Mouse (Mus musculus): ENCODE results near the gene Cox10. TPM values are rescaled to one million over a fixed set of nuclear protein-coding genes. Genes with fewer than 3 reads are reported as not detected.

Cox10 gene
- total and polyA plus RNA-seq, 2 experiments from 2014 or later, result 14.3 to 31.0 TPM

DNA sequence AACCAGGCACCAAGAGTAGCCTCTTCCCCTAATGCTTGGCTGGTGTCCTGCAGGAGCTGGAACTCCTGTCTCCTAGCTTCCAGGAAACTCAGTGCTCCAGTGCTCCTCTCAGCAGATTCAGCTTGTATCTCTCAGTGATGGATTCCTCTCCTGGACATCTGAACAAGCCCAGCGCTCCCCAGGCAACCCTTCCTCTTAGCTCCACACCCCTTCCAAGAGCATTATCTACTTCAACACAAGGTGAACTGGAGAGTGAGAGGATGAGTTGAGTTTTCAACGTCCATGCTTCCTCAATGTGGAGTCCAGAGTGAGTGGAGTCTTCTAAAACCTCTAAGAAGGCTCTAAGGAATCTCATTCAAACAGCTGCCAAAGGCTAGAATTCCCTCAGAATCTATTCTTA is 76.6 kb downstream of the Cox10 start:
- ATAC-seq (no peak), DNase-seq (no peak)
- H3K27me3 ChIP-seq (ENCODE audit: insufficient read depth, low read length), result no peaks in the 10 kb centered on the region
- no peak for TF ChIP-seq CTCF (IDR thresholded peaks at IDR 0.05; ENCODE audit: low read depth)
- no peak overlapping the region for H3K9ac ChIP-seq
- no peaks in the 10 kb centered on the region for H3K36me3 ChIP-seq (ENCODE audit: insufficient read depth)
- no peak overlapping the region for H3K4me3 ChIP-seq (ENCODE audit: low read depth, low read length)
- no peak overlapping the region for H3K4me2 ChIP-seq (ENCODE audit: low read depth)
- 91% methylated on average over 2 of the region's 2 CpGs for WGBS
- no peaks in the 10 kb centered on the region for H3K9me3 ChIP-seq (ENCODE audit: low read length)
- H3K4me1 ChIP-seq (ENCODE audit: insufficient read depth), result no peaks in the 10 kb centered on the region
- H3K27ac ChIP-seq (ENCODE audit: low read depth, low read length), result no peak overlapping the region

DNA sequence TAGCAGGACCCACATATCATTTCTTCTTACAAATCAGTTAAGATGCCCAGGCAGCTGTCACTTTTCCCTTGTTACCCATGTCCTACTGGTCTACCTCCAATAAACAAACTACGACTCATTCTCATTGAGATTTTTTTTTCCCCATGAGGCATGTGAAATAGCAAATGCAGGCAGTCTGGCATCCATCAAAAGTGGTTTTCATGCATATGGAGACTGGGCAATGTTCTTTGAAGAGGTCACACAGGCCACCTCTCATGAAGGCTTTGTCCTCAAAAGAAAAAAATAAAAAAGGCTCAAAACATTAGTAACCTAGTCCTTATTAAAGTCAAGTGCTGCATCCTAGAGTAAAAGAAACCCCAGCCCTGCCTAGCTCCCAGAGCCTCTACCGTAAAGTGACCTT is 78.2 kb downstream of the Cox10 start:
- no peak overlapping the region for H3K4me2 ChIP-seq (ENCODE audit: low read depth)
- H3K27ac ChIP-seq (ENCODE audit: low read depth, low read length), result no peak overlapping the region
- no peak overlapping the region for H3K4me3 ChIP-seq (ENCODE audit: low read depth, low read length)
- ATAC-seq, result no peak
- no peak overlapping the region for H3K9ac ChIP-seq
- H3K36me3 ChIP-seq (ENCODE audit: insufficient read depth), result no peaks in the 10 kb centered on the region
- H3K27me3 ChIP-seq (ENCODE audit: insufficient read depth, low read length), result no peaks in the 10 kb centered on the region
- no peak for DNase-seq
- TF ChIP-seq CTCF (IDR thresholded peaks at IDR 0.05; ENCODE audit: low read depth), result no peak
- no peaks in the 10 kb centered on the region for H3K4me1 ChIP-seq (ENCODE audit: insufficient read depth)
- 88% methylated on average over 2 of the region's 2 CpGs for WGBS
- no peaks in the 10 kb centered on the region for H3K9me3 ChIP-seq (ENCODE audit: low read length)

DNA sequence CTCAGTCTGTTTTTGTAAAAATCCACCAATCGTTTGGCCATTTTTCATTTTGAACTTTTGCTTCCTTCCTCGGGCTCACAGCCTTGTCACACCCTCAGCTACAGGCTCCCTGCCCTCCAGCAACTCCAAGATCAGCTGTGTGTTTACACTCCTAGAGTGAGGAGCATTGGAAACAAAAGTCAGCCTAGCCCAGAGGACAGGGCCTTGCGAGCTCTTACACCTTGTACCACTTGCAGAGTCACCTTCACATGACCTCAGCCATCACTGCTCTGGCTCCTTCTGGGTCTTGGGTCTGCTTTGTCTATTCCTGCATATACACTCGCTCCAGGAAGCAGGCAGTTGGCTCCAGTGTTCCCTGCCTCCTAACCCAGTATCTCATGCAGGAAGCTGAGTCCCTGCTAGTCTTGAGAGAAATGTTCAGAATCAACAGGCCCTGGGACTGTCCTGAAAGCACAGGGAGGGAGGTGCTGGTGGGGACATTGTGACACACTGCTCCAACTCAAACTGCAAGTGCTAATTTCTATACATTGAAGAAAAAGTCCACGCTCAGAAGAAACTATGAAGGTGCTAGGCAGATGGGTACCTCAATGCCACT is 79.0 kb downstream of the Cox10 start:
- Histone ChIP-seq H3K27me3 (ENCODE audit: insufficient read depth, low read length) (no peaks in the 10 kb centered on the region), H3K4me2 (ENCODE audit: low read depth) (no peak overlapping the region), H3K4me3 (ENCODE audit: low read depth, low read length) (no peak overlapping the region), H3K27ac (ENCODE audit: low read depth, low read length) (no peak overlapping the region), H3K9ac (no peak overlapping the region), H3K36me3 (ENCODE audit: insufficient read depth) (no peaks in the 10 kb centered on the region), H3K9me3 (ENCODE audit: low read length) (no peaks in the 10 kb centered on the region), H3K4me1 (ENCODE audit: insufficient read depth) (no peaks in the 10 kb centered on the region)
- TF ChIP-seq CTCF (IDR thresholded peaks at IDR 0.05; ENCODE audit: low read depth), result no peak
- WGBS, result 73% methylated on average over 5 of the region's 5 CpGs
- ATAC-seq (no peak), DNase-seq (no peak)

DNA sequence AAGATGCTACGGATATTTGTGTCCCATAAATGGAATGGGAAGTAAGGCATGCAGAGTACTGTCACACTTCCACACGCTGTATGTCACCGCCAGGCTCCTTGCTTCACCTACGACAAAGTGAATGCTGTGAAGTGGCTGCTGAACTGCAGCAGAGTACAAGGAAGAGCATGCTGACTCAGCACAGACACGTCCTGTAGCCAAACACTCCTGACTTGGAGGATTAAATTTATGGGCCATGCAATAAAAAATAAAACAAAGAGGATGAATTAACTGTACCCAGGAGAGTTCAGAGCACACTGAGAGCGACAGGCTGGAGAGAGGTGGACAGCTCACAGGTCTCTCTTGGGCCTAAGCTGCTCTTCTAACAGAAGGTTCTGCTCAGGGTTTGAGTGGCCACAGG is 79.8 kb downstream of the Cox10 start:
- Histone ChIP-seq H3K4me3 (ENCODE audit: low read depth, low read length) (no peak overlapping the region), H3K36me3 (ENCODE audit: insufficient read depth) (no peaks in the 10 kb centered on the region), H3K4me2 (ENCODE audit: low read depth) (no peak overlapping the region), H3K27ac (ENCODE audit: low read depth, low read length) (no peak overlapping the region), H3K4me1 (ENCODE audit: insufficient read depth) (no peaks in the 10 kb centered on the region), H3K9me3 (ENCODE audit: low read length) (no peaks in the 10 kb centered on the region), H3K27me3 (ENCODE audit: insufficient read depth, low read length) (no peaks in the 10 kb centered on the region), H3K9ac (no peak overlapping the region)
- TF ChIP-seq CTCF (IDR thresholded peaks at IDR 0.05; ENCODE audit: low read depth), result no peak
- no peak for ATAC-seq
- DNase-seq, result no peak
- WGBS, result 87% methylated on average over 6 of the region's 6 CpGs

DNA sequence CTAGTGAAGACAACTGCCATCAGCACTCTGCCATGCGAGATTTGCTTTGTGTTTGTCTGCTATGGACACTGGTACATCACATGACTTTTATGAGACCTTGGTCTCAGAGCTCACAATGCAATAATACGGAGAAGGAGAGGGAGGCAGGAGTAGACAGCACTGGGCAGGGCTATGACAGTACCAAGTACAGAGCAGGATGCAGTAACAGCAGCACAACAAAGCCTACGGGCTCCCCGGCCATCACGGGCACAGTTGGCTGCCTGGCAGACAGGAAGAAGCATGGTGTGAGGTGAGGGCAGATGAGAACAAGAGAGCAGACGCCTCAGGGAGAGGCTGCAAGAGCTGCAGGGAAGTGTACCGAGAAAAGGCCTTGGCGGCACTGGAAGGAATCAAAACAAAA is 87.3 kb downstream of the Cox10 start:
- Histone ChIP-seq H3K9ac (no peak overlapping the region), H3K4me3 (ENCODE audit: low read depth, low read length) (no peak overlapping the region), H3K36me3 (ENCODE audit: insufficient read depth) (no peaks in the 10 kb centered on the region), H3K4me1 (ENCODE audit: insufficient read depth) (0 out of 2 replicates have a peak, but pooled peaks cover 4% of the 10 kb centered on the region), H3K27me3 (ENCODE audit: insufficient read depth, low read length) (no peaks in the 10 kb centered on the region), H3K27ac (ENCODE audit: low read depth, low read length) (no peak overlapping the region), H3K4me2 (ENCODE audit: low read depth) (no peak overlapping the region), H3K9me3 (ENCODE audit: low read length) (no peaks in the 10 kb centered on the region)
- WGBS, result 80% methylated on average over 8 of the region's 8 CpGs
- no peak for DNase-seq
- ATAC-seq, result no peak
- no peak for TF ChIP-seq CTCF (IDR thresholded peaks at IDR 0.05; ENCODE audit: low read depth)

DNA sequence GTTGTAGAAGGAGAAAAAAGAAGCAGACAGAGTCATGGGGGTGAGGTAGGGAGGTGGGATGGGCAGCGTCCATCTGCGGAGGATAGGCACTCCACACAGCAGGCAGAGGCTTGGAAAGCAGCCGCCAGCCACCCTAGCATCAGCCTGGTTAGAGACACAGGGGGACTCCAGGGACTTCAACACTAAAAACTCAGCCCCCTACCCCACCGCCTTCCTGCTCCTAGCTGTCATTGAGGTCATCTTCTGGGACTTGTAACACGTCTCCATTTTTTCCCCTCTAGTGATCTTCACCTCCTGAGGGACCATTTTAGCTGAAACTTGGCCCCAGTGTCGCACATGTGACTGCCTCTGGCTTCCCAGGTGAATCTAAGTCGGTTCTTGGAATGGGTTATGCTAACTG is 88.5 kb downstream of the Cox10 start:
- Histone ChIP-seq H3K4me2 (ENCODE audit: low read depth) (no peak overlapping the region), H3K27me3 (ENCODE audit: insufficient read depth, low read length) (no peaks in the 10 kb centered on the region), H3K4me3 (ENCODE audit: low read depth, low read length) (no peak overlapping the region), H3K9ac (no peak overlapping the region), H3K4me1 (ENCODE audit: insufficient read depth) (0 out of 2 replicates have a peak, but pooled peaks cover 4% of the 10 kb centered on the region), H3K36me3 (ENCODE audit: insufficient read depth) (no peaks in the 10 kb centered on the region), H3K9me3 (ENCODE audit: low read length) (no peaks in the 10 kb centered on the region), H3K27ac (ENCODE audit: low read depth, low read length) (no peak overlapping the region)
- DNase-seq, result no peak
- TF ChIP-seq CTCF (IDR thresholded peaks at IDR 0.05; ENCODE audit: low read depth), result no peak
- no peak for ATAC-seq
- 91% methylated on average over 7 of the region's 7 CpGs for WGBS

DNA sequence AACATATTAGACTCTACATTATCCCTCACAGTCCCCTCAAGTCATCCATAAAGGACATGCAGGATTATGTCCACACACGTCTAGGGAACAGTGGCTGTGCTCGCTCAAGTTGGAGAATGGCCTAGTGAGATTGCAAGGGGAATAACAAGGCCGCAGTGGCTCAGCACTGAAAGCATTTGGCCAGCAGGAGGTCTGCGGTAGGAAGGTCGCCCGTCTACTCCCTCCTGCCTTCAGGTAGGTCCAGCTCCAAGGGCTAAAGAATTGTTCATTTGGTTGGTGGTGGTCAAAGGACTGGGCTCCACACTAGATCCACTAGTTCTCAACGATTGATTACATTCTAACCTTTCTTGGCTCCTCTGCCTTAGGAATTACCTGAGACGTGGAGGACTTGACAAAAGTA is 89.0 kb downstream of the Cox10 start:
- Histone ChIP-seq H3K4me3 (ENCODE audit: low read depth, low read length) (no peak overlapping the region), H3K4me1 (ENCODE audit: insufficient read depth) (0 out of 2 replicates have a peak, but pooled peaks cover 4% of the 10 kb centered on the region), H3K4me2 (ENCODE audit: low read depth) (no peak overlapping the region), H3K27ac (ENCODE audit: low read depth, low read length) (no peak overlapping the region), H3K27me3 (ENCODE audit: insufficient read depth, low read length) (no peaks in the 10 kb centered on the region), H3K36me3 (ENCODE audit: insufficient read depth) (no peaks in the 10 kb centered on the region), H3K9me3 (ENCODE audit: low read length) (no peaks in the 10 kb centered on the region), H3K9ac (no peak overlapping the region)
- no peak for TF ChIP-seq CTCF (IDR thresholded peaks at IDR 0.05; ENCODE audit: low read depth)
- WGBS, result 83% methylated on average over 8 of the region's 8 CpGs
- DNase-seq (no peak), ATAC-seq (no peak)
